Mouse (Mus musculus) CH12.LX (cell line): ENCODE data around the gene Gm44511.

Source experiments
- CTCF ChIP-seq, 2 experiments: IDR thresholded peaks in 1 of 2; conservative IDR thresholded peaks in 1 of 2; 2 replicates each; pipeline ENCODE4 v1.5.1; 2011 to 2012; ENCODE audit warnings: low read depth in 2 of 2, low read length in 2 of 2, improper control_type of control experiment in 1 of 2, inconsistent platforms in 1 of 2, mild to moderate bottlenecking in 1 of 2, moderate library complexity in 1 of 2
- POLR2A ChIP-seq: IDR thresholded peaks from 2 replicates; pipeline ENCODE4 v1.6.1; 2011; ENCODE audit warnings: low read depth, mild to moderate bottlenecking, improper control_type of control experiment, low read length
- POLR2AphosphoS2 ChIP-seq: IDR thresholded peaks from 2 replicates; pipeline ENCODE4 v1.6.1; 2011; ENCODE audit warnings: low read depth, low read length, improper control_type of control experiment

DNA sequence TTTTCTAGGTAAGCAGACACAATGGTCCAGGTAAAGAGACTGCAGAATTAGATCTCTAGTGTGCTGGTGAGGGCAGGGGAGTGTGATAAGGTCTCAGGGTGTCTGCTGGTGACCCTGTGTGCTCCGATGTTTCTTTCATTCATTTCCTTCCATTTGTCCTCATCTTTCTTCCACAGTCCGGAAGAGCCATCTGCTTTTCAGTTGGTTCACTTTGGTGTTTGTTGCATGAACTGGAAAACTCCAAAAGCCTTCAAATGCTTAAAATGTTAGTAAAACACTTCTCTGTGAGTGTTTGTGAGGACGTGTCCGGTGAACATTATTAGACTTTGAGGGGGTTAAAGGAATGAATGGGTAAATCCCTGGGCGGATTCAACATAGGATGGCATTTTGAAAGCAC, 65.0 kb downstream of the Gm44511 start:
- TF ChIP-seq CTCF (conservative IDR thresholded peaks at IDR 0.05 in 1 of 2, IDR thresholded peaks at IDR 0.05 in 1 of 2; ENCODE audit: low read depth in 2 of 2, low read length in 2 of 2) (no peak), POLR2A (no peak), POLR2AphosphoS2 (no peak)
